Mouse (Mus musculus): ENCODE results near the gene Slc1a2. TPM values are rescaled to one million over a fixed set of nuclear protein-coding genes. Genes with fewer than 3 reads are reported as not detected.

Slc1a2 gene
- total and polyA plus RNA-seq, 2 experiments = 89.4 to 167 TPM

GRCm38 (mm10) chr2:102815289-102815809, 156.9 kb downstream of the Slc1a2 start:
- DNase-seq (ENCODE audit: extremely low read depth, low read depth, low spot score) = peak; percentile 22
- TF ChIP-seq CTCF (IDR thresholded peaks at IDR 0.05; ENCODE audit: low read depth, low read length) = no peak
- TF ChIP-seq POLR2A (IDR thresholded peaks at IDR 0.05; ENCODE audit: extremely low read depth, insufficient read depth, low read length) = no peak
- no peaks in the 10 kb centered on the region for H3K27me3 ChIP-seq (ENCODE audit: control insufficient read depth, insufficient read depth, low read length)
- no peaks in the 10 kb centered on the region for H3K4me1 ChIP-seq (ENCODE audit: control insufficient read depth, insufficient read depth, low read length)
- WGBS = 69% methylated on average over 6 of the region's 6 CpGs
- H3K27ac ChIP-seq (replicated peaks; ENCODE audit: insufficient read depth, low read depth, low read length) = no peak overlapping the region
- H3K36me3 ChIP-seq (ENCODE audit: control insufficient read depth, insufficient read depth, low read length) = no peaks in the 10 kb centered on the region
- H3K4me3 ChIP-seq (ENCODE audit: insufficient read depth, low read depth, low read length) = no peak overlapping the region
- H3K79me2 ChIP-seq (ENCODE audit: control insufficient read depth, insufficient read depth, low read length) = no peaks in the 10 kb centered on the region
- H3K9ac ChIP-seq (ENCODE audit: low read depth, low read length) = no peak overlapping the region

DNA sequence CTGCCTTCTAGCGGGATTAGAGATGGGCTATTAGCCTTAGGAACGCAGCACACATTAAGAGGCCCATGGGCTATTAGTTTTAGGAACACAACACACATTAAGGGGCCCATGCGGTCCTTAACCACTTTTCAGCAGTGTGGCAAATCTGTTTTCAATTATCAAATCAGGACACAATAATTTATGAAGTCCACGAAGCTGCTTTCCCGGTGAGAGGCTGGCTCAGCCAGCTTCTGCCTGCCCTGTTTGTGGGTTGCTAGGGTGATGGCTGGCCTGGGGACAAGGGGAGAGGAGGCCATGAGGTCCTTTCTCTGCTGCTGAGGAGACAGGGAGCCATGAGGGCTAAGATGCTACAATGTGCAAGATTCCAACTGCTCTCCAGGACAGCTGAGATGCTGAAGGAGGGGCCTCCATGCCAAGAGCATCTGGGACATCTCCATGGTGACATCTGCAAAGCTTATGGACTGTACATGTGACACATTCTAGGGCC, 161.8 kb downstream of the Slc1a2 start:
- no peak for TF ChIP-seq POLR2A (IDR thresholded peaks at IDR 0.05; ENCODE audit: extremely low read depth, insufficient read depth, low read length)
- Histone ChIP-seq H3K4me1 (ENCODE audit: control insufficient read depth, insufficient read depth, low read length) (no peaks in the 10 kb centered on the region), H3K4me3 (ENCODE audit: insufficient read depth, low read depth, low read length) (no peak overlapping the region), H3K27me3 (ENCODE audit: control insufficient read depth, insufficient read depth, low read length) (no peaks in the 10 kb centered on the region), H3K9ac (ENCODE audit: low read depth, low read length) (no peak overlapping the region), H3K36me3 (ENCODE audit: control insufficient read depth, insufficient read depth, low read length) (no peaks in the 10 kb centered on the region), H3K79me2 (ENCODE audit: control insufficient read depth, insufficient read depth, low read length) (no peaks in the 10 kb centered on the region), H3K27ac (replicated peaks; ENCODE audit: insufficient read depth, low read depth, low read length) (no peak overlapping the region)
- WGBS = 86% methylated on average over 5 of the region's 5 CpGs
- no peak for DNase-seq (ENCODE audit: extremely low read depth, low read depth, low spot score)

DNA sequence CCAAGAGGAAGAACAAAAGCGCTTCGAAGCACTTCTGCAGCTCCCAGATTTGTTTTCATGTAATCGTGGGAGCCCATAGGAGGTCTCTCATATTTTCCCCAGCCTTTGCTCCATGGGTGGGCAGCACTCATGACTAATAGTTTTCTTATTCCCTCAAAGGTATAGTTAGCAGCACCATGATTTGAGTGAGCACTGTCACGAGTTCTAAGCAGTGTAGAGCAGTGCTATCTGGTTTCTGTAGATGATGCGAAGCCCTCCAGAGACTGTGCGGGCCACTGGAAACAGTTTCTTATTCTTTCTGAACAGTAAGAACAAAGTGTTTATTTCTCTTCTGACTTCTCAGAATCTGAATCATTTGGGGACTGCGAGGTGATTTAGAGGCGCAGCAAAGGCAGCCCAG, 162.3 kb downstream of the Slc1a2 start:
- no peak for DNase-seq (ENCODE audit: extremely low read depth, low read depth, low spot score)
- TF ChIP-seq POLR2A (IDR thresholded peaks at IDR 0.05; ENCODE audit: extremely low read depth, insufficient read depth, low read length) (no peak), CTCF (IDR thresholded peaks at IDR 0.05; ENCODE audit: low read depth, low read length) (no peak)
- H3K4me3 ChIP-seq (ENCODE audit: insufficient read depth, low read depth, low read length) = no peak overlapping the region
- H3K27ac ChIP-seq (replicated peaks; ENCODE audit: insufficient read depth, low read depth, low read length) = no peak overlapping the region
- H3K27me3 ChIP-seq (ENCODE audit: control insufficient read depth, insufficient read depth, low read length) = no peaks in the 10 kb centered on the region
- no peaks in the 10 kb centered on the region for H3K4me1 ChIP-seq (ENCODE audit: control insufficient read depth, insufficient read depth, low read length)
- no peaks in the 10 kb centered on the region for H3K36me3 ChIP-seq (ENCODE audit: control insufficient read depth, insufficient read depth, low read length)
- no peaks in the 10 kb centered on the region for H3K79me2 ChIP-seq (ENCODE audit: control insufficient read depth, insufficient read depth, low read length)
- 84% methylated on average over 8 of the region's 8 CpGs for WGBS
- H3K9ac ChIP-seq (ENCODE audit: low read depth, low read length) = no peak overlapping the region

DNA sequence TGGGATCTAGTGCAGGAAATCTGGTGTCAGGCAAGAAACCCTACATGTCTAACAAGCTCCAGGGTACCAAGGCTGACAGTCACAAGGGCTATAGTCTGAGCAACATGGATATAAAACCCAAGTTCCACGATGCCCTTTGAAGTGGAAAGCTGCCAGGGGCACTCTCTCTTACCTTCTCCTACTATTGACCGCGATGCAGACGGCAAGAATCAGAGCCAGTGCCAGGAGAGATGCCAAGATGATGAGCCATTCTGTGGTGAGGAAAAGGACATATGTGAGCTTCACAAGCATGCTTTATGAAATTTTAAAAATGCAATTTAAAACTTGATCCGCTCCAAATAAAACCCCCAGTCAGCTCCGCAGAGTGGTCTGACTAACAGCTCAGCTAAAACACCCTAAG, 163.6 kb downstream of the Slc1a2 start:
- no peaks in the 10 kb centered on the region for H3K36me3 ChIP-seq (ENCODE audit: control insufficient read depth, insufficient read depth, low read length)
- H3K27me3 ChIP-seq (ENCODE audit: control insufficient read depth, insufficient read depth, low read length) = no peaks in the 10 kb centered on the region
- no peak overlapping the region for H3K27ac ChIP-seq (replicated peaks; ENCODE audit: insufficient read depth, low read depth, low read length)
- TF ChIP-seq POLR2A (IDR thresholded peaks at IDR 0.05; ENCODE audit: extremely low read depth, insufficient read depth, low read length) = no peak
- TF ChIP-seq CTCF (IDR thresholded peaks at IDR 0.05; ENCODE audit: low read depth, low read length) = no peak
- no peaks in the 10 kb centered on the region for H3K79me2 ChIP-seq (ENCODE audit: control insufficient read depth, insufficient read depth, low read length)
- no peak for DNase-seq (ENCODE audit: extremely low read depth, low read depth, low spot score)
- no peak overlapping the region for H3K4me3 ChIP-seq (ENCODE audit: insufficient read depth, low read depth, low read length)
- 89% methylated on average over 6 of the region's 6 CpGs for WGBS
- H3K9ac ChIP-seq (ENCODE audit: low read depth, low read length) = no peak overlapping the region
- H3K4me1 ChIP-seq (ENCODE audit: control insufficient read depth, insufficient read depth, low read length) = no peaks in the 10 kb centered on the region

- no peak for TF ChIP-seq POLR2A (IDR thresholded peaks at IDR 0.05; ENCODE audit: extremely low read depth, insufficient read depth, low read length)
- Histone ChIP-seq H3K27ac (replicated peaks; ENCODE audit: insufficient read depth, low read depth, low read length) (no peak overlapping the region), H3K36me3 (ENCODE audit: control insufficient read depth, insufficient read depth, low read length) (no peaks in the 10 kb centered on the region), H3K4me1 (ENCODE audit: control insufficient read depth, insufficient read depth, low read length) (no peaks in the 10 kb centered on the region), H3K9ac (ENCODE audit: low read depth, low read length) (no peak overlapping the region), H3K27me3 (ENCODE audit: control insufficient read depth, insufficient read depth, low read length) (no peaks in the 10 kb centered on the region), H3K4me3 (ENCODE audit: insufficient read depth, low read depth, low read length) (no peak overlapping the region), H3K79me2 (ENCODE audit: control insufficient read depth, insufficient read depth, low read length) (no peaks in the 10 kb centered on the region)
- WGBS = 88% methylated on average over 9 of the region's 9 CpGs
- no peak for DNase-seq (ENCODE audit: extremely low read depth, low read depth, low spot score)
Measured at GRCm38 (mm10) chr2:102825961-102826633, 167.6 kb downstream of the Slc1a2 start.

GRCm38 (mm10) chr2:102827841-102828240, 169.4 kb downstream of the Slc1a2 start:
- H3K4me3 ChIP-seq (ENCODE audit: insufficient read depth, low read depth, low read length) = no peak overlapping the region
- no peak overlapping the region for H3K27ac ChIP-seq (replicated peaks; ENCODE audit: insufficient read depth, low read depth, low read length)
- no peak overlapping the region for H3K9ac ChIP-seq (ENCODE audit: low read depth, low read length)
- H3K4me1 ChIP-seq (ENCODE audit: control insufficient read depth, insufficient read depth, low read length) = no peaks in the 10 kb centered on the region
- no peaks in the 10 kb centered on the region for H3K79me2 ChIP-seq (ENCODE audit: control insufficient read depth, insufficient read depth, low read length)
- TF ChIP-seq CTCF (IDR thresholded peaks at IDR 0.05; ENCODE audit: low read depth, low read length) (no peak), POLR2A (IDR thresholded peaks at IDR 0.05; ENCODE audit: extremely low read depth, insufficient read depth, low read length) (no peak)
- no peaks in the 10 kb centered on the region for H3K36me3 ChIP-seq (ENCODE audit: control insufficient read depth, insufficient read depth, low read length)
- DNase-seq (ENCODE audit: extremely low read depth, low read depth, low spot score) = no peak
- H3K27me3 ChIP-seq (ENCODE audit: control insufficient read depth, insufficient read depth, low read length) = no peaks in the 10 kb centered on the region
- WGBS = 53% methylated on average over 1 of the region's 1 CpGs

Data from liver, adult 2 months (tissue).